Mouse (Mus musculus): ENCODE measurements around the gene Tceanc2.
"Not testable (repeated sequence)": the region's sequence is repeated elsewhere in the genome, so short reads cannot be mapped to it uniquely, and the experiment has no call there.

Gene Tceanc2

GRCm38 (mm10) chr4:107126389-107126788 is 52.5 kb downstream of the Tceanc2 start:
- DNase-seq = no peak

GRCm38 (mm10) chr4:107125101-107125500 is 53.8 kb downstream of the Tceanc2 start:
- no peak for DNase-seq

- DNase-seq = no peak
Observed at GRCm38 (mm10) chr4:107124376-107124775, 54.5 kb downstream of the Tceanc2 start.

DNA sequence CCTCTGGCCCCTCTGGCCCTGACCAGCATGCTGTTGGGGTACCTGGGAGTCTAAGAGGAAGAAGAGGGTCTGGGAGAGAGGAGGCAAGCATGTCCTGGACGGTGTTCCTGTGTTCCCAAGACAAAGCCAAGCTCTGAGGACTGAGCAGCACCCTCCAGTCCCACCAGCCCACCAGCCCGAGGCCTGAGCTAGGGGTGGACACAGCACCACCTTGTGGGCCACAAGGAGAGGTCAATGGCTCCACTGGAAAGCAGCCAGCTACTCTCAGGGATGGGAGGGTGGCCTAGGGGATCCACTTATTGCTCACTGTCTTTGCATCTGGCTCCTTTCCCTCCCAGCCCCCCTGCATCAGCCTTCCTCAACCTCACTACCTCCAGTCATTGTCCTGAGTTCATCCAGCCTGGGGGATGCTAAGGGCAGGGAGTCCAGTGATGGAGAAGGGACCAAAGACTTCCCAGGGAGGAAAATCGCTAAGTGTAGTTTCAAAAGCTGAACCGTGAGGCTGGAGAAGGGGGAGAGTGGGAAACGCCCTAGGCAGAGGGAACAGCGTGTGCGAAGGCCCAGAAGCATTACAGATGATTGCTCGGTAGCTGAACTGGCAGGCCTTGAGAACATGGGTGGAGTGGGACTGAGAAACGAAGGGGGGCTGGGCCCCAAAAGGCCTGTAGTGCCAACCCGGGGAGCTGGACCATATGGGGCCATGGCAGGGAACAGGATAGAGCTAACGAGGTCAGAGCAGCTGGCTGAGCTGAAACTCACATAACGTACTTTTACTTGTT is 57.6 kb downstream of the Tceanc2 start:
- no peak for DNase-seq

DNA sequence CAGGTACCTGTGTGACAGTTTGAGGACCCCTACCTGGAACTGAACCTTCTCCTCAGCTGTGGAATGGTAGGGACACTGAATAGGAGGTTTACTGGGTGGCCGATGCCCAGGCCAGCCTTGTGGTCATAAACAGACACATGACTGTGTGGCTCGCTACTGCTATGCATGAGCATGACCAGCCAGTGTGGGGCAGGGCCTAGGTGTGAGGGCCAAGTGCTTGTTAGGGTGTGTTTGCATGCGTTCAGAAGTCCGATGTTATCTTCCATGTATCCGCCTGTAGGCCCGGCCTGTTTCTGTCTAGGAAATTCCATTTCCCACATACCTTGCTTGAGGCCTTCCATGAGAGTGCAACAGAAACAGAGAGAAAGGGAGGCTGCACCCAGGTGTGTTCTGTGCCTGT is 58.2 kb downstream of the Tceanc2 start:
- no peak for DNase-seq

- no peak for DNase-seq
Observed at GRCm38 (mm10) chr4:107119056-107119455, 59.9 kb downstream of the Tceanc2 start.

DNA sequence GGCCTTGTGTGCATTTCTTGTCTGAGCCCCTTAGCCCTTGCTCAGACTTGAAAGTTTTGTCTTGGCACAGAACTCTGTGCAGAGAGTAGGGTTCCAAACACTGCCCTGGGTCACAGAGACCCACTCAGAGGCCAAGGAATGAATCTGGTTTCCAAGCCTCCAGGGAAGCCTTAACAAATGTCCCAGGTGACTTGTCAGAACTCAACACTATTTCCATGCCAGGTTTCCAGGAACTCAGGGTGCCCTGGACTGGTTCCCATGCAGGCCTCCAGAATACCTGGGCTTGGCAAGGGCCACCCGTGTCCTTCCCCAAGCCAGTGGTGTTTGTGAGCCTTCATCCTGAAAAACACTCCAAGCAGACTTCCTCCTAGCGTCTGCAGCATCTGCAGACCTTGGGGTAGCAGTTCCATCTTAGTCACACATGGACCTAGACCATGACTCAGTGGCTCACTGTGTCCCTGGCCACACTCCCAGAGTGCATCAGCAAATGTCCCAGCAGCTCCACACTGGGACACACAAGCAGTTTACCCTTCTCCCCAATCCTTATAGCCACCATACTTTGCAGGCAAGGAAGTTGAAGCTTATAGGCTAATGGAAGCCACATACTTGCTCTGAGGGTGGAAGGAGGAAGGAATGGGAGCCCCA is 61.1 kb downstream of the Tceanc2 start:
- no peak for DNase-seq

DNA sequence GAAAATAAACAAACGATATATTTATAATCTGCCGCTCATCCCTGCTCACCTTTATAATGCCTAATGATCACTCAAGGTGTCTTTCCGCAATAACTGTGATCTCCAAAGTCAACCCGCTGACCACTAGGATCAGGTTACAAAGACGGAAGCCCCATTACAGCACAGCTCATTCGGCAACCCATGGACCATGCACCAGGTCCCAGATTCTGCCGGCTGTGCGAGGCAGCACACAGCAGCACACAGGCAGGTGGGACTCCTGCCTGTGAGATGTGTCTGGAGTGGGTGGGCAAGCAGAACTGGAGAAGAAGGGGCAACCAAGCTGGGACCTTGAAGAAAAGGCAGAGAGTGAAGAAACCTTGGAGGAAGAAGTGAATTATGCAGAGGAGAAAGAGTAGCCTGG is 64.6 kb downstream of the Tceanc2 start:
- no peak for DNase-seq

- not testable (repeated sequence) for DNase-seq
Observed at GRCm38 (mm10) chr4:107109181-107109580, 69.7 kb downstream of the Tceanc2 start.

DNA sequence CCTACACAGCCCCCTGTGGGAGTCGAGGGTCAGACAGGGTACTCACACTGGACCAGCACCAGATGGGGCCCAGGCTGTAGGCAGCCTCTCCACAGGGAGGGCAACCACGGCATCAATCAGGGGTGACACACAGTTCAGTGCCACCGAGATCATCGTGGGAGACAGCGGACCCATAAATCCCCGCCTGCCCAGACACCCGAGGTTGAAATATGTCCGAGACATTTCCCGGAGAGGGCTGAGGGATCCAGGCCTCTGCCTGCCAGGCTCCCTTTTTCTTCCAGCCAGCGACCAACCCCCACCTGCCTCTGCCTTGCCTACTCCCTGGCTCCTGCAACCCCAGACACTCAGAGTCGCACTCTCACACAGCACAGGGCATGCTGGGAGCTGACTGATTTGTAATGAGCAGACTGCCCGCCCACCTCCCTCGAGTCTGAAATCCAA is 70.6 kb downstream of the Tceanc2 start:
- no peak for DNase-seq

DNA sequence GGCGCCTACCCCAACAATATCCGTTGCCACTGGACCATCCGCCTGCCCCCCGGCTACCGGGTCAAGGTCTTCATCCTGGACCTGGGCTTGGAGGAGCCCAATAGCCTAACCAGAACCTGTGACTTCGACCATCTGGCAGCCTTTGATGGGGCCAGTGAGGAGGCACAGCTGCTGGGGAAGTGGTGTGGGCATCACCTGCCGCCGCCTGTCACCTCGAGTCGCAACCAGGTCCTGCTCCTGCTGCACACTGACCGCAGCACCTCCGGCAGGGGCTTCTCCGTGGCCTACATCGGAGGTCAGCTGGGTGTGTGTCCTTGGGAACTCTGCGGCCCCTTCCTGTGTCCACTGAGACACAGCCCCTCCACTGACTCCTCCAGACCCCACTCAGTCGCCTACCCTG is 72.1 kb downstream of the Tceanc2 start:
- DNase-seq = no peak

GRCm38 (mm10) chr4:107102220-107102619 is 76.7 kb downstream of the Tceanc2 start:
- DNase-seq = no peak

DNA sequence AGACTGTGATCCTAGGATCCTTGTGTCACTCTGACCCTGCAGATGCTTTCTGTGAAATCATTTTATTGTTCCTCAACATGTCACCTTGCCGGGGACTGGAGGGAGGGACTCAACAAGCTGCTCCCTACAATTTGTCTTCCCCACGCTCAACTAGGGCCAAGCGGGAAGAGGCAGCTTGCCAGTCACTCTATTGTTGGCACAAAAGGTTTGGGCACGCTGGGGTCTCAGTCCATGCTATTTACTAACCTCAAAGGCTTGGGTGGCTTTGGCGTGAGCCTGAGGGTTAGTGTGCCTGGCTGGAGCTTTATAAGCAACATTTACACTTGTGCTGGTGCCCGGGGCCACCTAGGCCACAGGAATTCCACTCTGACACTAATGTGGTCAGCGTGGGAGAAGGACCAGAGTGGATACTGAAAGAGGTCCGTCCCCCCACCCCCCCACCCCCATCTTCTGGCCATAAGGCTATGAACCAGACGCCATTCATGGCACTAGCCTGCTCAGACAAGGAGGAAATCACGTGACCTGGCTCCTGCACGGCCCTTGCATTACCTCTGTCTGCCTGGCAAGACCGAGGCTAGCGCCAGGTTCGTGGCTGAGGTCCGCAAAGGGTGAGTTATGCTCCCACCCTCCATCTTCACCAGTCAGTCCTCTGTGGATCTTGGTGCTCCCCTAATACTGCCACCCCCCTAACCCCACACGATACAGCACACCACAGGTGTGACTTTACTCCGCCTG is 80.0 kb downstream of the Tceanc2 start:
- DNase-seq = no peak

GRCm38 (mm10) chr4:107098375-107098774 is 80.5 kb downstream of the Tceanc2 start:
- DNase-seq = no peak

- DNase-seq = no peak
Observed at GRCm38 (mm10) chr4:107097871-107098270, 81.0 kb downstream of the Tceanc2 start.

DNA sequence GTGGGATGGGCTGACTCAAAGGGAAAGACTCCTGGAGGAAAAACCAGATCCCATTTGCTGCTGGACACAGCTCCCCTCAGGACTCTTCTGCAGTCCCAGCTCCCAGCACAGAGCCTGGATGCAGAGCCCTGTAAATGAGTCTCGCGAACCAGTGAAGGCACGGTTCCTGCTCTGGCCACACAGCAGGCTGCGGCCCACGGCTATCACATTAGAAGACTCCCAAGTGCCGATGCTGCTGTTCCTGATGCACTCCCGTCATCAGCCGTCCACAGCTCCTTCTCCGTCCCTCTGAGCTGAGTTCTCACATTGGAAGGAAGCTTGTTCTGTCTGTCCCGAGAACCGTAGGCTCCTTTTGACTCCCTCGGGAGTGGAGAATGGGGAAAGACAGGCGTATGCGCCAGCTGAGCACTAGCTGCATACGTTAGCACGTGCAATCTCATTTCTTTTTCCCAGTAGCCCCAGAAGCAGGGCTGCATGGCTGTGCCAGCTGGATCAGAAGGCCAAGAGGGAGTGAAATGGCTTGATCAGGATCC is 82.0 kb downstream of the Tceanc2 start, which contains the start of gene Cdcp2:
Cdcp2 (plus strand) TSS at position 51 of the 533 bp plus-strand sequence.
- no peak for DNase-seq

GRCm38 (mm10) chr4:107096043-107096442 is 82.9 kb downstream of the Tceanc2 start:
- no peak for DNase-seq

GRCm38 (mm10) chr4:107094484-107095187 is 84.3 kb downstream of the Tceanc2 start:
- no peak for DNase-seq

DNA sequence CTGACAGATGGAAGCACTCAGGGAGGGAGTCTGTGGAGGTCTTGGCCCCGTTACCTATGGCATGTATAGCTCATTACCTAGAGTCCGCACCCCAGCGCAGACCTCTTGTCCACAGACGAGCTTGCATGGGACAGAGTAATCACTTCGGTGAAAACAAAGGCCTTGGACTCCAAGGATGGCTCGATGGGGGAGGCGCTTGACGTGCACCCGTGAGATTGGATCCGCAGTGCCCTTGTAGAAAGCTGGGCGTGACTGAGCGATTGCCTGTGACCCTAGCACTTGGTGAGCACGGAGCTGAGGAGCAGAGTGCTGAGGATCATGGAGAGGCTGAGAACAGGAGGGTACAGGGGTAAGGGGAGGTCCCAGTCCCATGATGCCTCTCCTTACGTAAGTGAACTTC is 87.2 kb downstream of the Tceanc2 start:
- DNase-seq = no peak

DNA sequence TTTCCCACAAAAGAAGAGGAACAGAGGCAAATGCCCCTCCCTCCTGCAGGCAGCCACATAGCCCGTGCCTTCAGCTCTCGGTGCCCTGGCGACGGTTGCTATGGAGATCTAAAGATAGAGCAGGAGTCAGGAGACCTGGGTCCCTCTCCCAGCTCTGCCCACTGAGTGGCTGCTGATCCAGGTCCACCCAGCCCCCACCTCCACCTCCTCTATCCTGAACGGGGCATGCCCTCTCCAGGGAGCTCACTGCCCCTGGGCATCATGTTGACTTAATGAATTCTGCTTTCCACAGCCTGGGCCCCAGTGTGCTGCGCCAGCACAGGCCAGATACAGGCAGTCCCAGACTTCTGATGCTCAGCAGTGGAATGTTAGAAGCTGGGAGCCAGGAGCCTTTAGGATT is 94.1 kb downstream of the Tceanc2 start:
- no peak for DNase-seq

DNA sequence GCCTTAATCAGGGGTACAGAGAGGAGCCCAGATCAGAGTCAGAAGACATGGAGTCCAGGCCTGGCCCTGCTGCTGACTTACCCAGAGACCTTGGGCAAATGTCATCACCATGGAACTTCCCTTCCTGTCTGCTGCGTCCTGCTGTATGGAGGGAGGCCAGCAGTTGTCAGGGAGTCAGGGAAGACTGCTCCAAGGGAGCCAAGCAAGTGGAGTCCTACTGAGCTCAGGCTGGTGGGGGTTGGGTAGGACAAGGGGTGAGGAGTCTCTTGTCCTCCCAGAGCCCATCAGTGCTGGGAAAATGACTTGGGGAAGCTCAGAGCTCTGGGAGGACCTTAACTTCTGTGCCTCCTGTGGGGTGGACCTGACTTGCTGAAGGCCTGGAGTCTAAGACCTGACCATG is 94.6 kb downstream of the Tceanc2 start:
- no peak for DNase-seq

All from thymus, postnatal 25 days (tissue).